Mouse (Mus musculus): ENCODE results near the gene Kcnj8. TPM values are rescaled to one million over a fixed set of nuclear protein-coding genes. Genes with fewer than 3 reads are reported as not detected.
A peak's percentile ranks its signal among the peaks of the same experiment; 100 is the strongest.

Gene Kcnj8
- polyA plus RNA-seq, 1 experiment: not detected

DNA sequence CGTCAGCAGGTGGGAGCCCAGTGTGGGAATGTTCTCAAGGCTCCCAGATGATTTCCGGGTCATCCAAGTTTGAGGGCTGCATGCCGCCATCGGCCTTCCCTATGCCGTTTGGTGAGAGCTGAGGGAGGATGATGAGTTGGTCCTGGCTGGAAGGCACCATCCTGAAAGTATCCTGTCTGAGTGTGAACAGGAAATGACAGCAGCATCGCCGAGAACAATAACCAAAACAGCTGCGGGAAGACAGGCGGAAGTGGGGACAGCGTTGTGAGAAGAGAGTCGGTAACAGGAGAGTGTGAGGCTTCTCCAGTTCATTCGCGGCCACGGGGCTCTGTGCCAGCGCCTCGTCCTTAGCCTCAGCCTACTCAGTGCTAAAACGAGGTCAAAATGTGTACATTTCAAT lies 32.9 kb downstream of the Kcnj8 start:
- H3K4me1 ChIP-seq (ENCODE audit: control insufficient read depth, insufficient read depth, low read length): no peaks in the 10 kb centered on the region
- no peak overlapping the region for H3K9ac ChIP-seq (ENCODE audit: low read depth, poor library complexity, severe bottlenecking)
- no peaks in the 10 kb centered on the region for H3K27me3 ChIP-seq (ENCODE audit: control insufficient read depth, insufficient read depth, low read length, poor library complexity, severe bottlenecking)
- no peaks in the 10 kb centered on the region for H3K9me3 ChIP-seq (replicated peaks; ENCODE audit: control insufficient read depth, insufficient read depth, low read length, poor library complexity, severe bottlenecking)
- no peaks in the 10 kb centered on the region for H3K36me3 ChIP-seq (ENCODE audit: control insufficient read depth, insufficient read depth, low read length, poor library complexity, severe bottlenecking)
- H3K4me3 ChIP-seq (ENCODE audit: low read depth, low read length): no peak overlapping the region
- no peak overlapping the region for H3K27ac ChIP-seq (ENCODE audit: insufficient read depth, low read length)
- TF ChIP-seq EP300 (IDR thresholded peaks at IDR 0.05; ENCODE audit: insufficient read depth, low read depth, low read length) (no peak), CTCF (IDR thresholded peaks at IDR 0.05; ENCODE audit: low read depth, low read length) (no peak), POLR2A (IDR thresholded peaks at IDR 0.05; ENCODE audit: insufficient read depth, low read length) (no peak)

GRCm38 (mm10) chr6:142533412-142533811 lies 38.0 kb downstream of the Kcnj8 start:
- H3K9me3 ChIP-seq (replicated peaks; ENCODE audit: control insufficient read depth, insufficient read depth, low read length, poor library complexity, severe bottlenecking): no peaks in the 10 kb centered on the region
- H3K27me3 ChIP-seq (ENCODE audit: control insufficient read depth, insufficient read depth, low read length, poor library complexity, severe bottlenecking): no peaks in the 10 kb centered on the region
- no peaks in the 10 kb centered on the region for H3K36me3 ChIP-seq (ENCODE audit: control insufficient read depth, insufficient read depth, low read length, poor library complexity, severe bottlenecking)
- no peak for TF ChIP-seq POLR2A (IDR thresholded peaks at IDR 0.05; ENCODE audit: insufficient read depth, low read length)
- TF ChIP-seq EP300 (IDR thresholded peaks at IDR 0.05; ENCODE audit: insufficient read depth, low read depth, low read length): no peak
- no peak for TF ChIP-seq CTCF (IDR thresholded peaks at IDR 0.05; ENCODE audit: low read depth, low read length)
- no peak overlapping the region for H3K9ac ChIP-seq (ENCODE audit: low read depth, poor library complexity, severe bottlenecking)
- H3K27ac ChIP-seq (ENCODE audit: insufficient read depth, low read length): no peak overlapping the region
- H3K4me1 ChIP-seq (ENCODE audit: control insufficient read depth, insufficient read depth, low read length): no peaks in the 10 kb centered on the region
- H3K4me3 ChIP-seq (ENCODE audit: low read depth, low read length): no peak overlapping the region

- no peak overlapping the region for H3K9ac ChIP-seq (ENCODE audit: low read depth, poor library complexity, severe bottlenecking)
- H3K4me1 ChIP-seq (ENCODE audit: control insufficient read depth, insufficient read depth, low read length): no peaks in the 10 kb centered on the region
- no peak overlapping the region for H3K27ac ChIP-seq (ENCODE audit: insufficient read depth, low read length)
- TF ChIP-seq POLR2A (IDR thresholded peaks at IDR 0.05; ENCODE audit: insufficient read depth, low read length): no peak
- TF ChIP-seq EP300 (IDR thresholded peaks at IDR 0.05; ENCODE audit: insufficient read depth, low read depth, low read length): no peak
- no peak for TF ChIP-seq CTCF (IDR thresholded peaks at IDR 0.05; ENCODE audit: low read depth, low read length)
- no peak overlapping the region for H3K4me3 ChIP-seq (ENCODE audit: low read depth, low read length)
- no peaks in the 10 kb centered on the region for H3K9me3 ChIP-seq (replicated peaks; ENCODE audit: control insufficient read depth, insufficient read depth, low read length, poor library complexity, severe bottlenecking)
- no peaks in the 10 kb centered on the region for H3K36me3 ChIP-seq (ENCODE audit: control insufficient read depth, insufficient read depth, low read length, poor library complexity, severe bottlenecking)
- H3K27me3 ChIP-seq (ENCODE audit: control insufficient read depth, insufficient read depth, low read length, poor library complexity, severe bottlenecking): no peaks in the 10 kb centered on the region
Observed at GRCm38 (mm10) chr6:142532686-142533085, 38.7 kb downstream of the Kcnj8 start.

GRCm38 (mm10) chr6:142532141-142532540 lies 39.3 kb downstream of the Kcnj8 start:
- no peak for TF ChIP-seq POLR2A (IDR thresholded peaks at IDR 0.05; ENCODE audit: insufficient read depth, low read length)

GRCm38 (mm10) chr6:142530378-142530777 lies 41.0 kb downstream of the Kcnj8 start:
- H3K36me3 ChIP-seq (ENCODE audit: control insufficient read depth, insufficient read depth, low read length, poor library complexity, severe bottlenecking): no peaks in the 10 kb centered on the region
- H3K27ac ChIP-seq (ENCODE audit: insufficient read depth, low read length): no peak overlapping the region
- H3K27me3 ChIP-seq (ENCODE audit: control insufficient read depth, insufficient read depth, low read length, poor library complexity, severe bottlenecking): no peaks in the 10 kb centered on the region
- H3K9ac ChIP-seq (ENCODE audit: low read depth, poor library complexity, severe bottlenecking): no peak overlapping the region
- H3K9me3 ChIP-seq (replicated peaks; ENCODE audit: control insufficient read depth, insufficient read depth, low read length, poor library complexity, severe bottlenecking): no peaks in the 10 kb centered on the region
- no peaks in the 10 kb centered on the region for H3K4me1 ChIP-seq (ENCODE audit: control insufficient read depth, insufficient read depth, low read length)
- TF ChIP-seq POLR2A (IDR thresholded peaks at IDR 0.05; ENCODE audit: insufficient read depth, low read length): no peak
- no peak for TF ChIP-seq CTCF (IDR thresholded peaks at IDR 0.05; ENCODE audit: low read depth, low read length)
- no peak for TF ChIP-seq EP300 (IDR thresholded peaks at IDR 0.05; ENCODE audit: insufficient read depth, low read depth, low read length)
- H3K4me3 ChIP-seq (ENCODE audit: low read depth, low read length): no peak overlapping the region

More at GRCm38 (mm10) chr6:142532141-142532540, 39.3 kb downstream of the Kcnj8 start:
- no peaks in the 10 kb centered on the region for H3K9me3 ChIP-seq (replicated peaks; ENCODE audit: control insufficient read depth, insufficient read depth, low read length, poor library complexity, severe bottlenecking)
- no peaks in the 10 kb centered on the region for H3K27me3 ChIP-seq (ENCODE audit: control insufficient read depth, insufficient read depth, low read length, poor library complexity, severe bottlenecking)
- no peaks in the 10 kb centered on the region for H3K36me3 ChIP-seq (ENCODE audit: control insufficient read depth, insufficient read depth, low read length, poor library complexity, severe bottlenecking)
- H3K27ac ChIP-seq (ENCODE audit: insufficient read depth, low read length): no peak overlapping the region
- peak overlapping the region; percentile 7; the same call in 1 of the 2 replicates for H3K4me3 ChIP-seq (ENCODE audit: low read depth, low read length)
- H3K4me1 ChIP-seq (ENCODE audit: control insufficient read depth, insufficient read depth, low read length): no peaks in the 10 kb centered on the region
- no peak overlapping the region for H3K9ac ChIP-seq (ENCODE audit: low read depth, poor library complexity, severe bottlenecking)

DNA sequence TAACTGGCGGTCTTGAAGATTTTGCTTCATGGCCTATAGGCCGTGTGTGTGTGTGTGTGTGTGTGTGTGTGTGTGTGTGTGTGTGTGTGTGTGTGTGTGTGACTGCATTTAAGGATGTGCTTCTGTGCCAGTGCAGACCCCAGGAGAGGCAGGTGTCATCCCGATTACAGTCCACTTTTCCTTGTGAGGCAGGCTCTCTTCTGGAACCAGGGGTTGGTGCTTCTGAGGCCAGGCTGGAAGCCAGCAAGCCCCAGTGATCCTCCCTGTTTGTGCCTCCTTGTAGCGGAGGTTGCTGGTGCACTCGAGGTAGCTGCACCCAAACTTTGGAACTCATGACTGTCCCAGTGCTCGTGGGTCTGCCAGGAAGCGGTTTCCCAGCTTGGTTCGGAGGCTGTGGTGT lies 41.7 kb downstream of the Kcnj8 start:
- Histone ChIP-seq H3K4me3 (ENCODE audit: low read depth, low read length) (no peak overlapping the region), H3K9ac (ENCODE audit: low read depth, poor library complexity, severe bottlenecking) (no peak overlapping the region), H3K27ac (ENCODE audit: insufficient read depth, low read length) (no peak overlapping the region), H3K36me3 (ENCODE audit: control insufficient read depth, insufficient read depth, low read length, poor library complexity, severe bottlenecking) (no peaks in the 10 kb centered on the region), H3K9me3 (replicated peaks; ENCODE audit: control insufficient read depth, insufficient read depth, low read length, poor library complexity, severe bottlenecking) (no peaks in the 10 kb centered on the region), H3K27me3 (ENCODE audit: control insufficient read depth, insufficient read depth, low read length, poor library complexity, severe bottlenecking) (no peaks in the 10 kb centered on the region), H3K4me1 (ENCODE audit: control insufficient read depth, insufficient read depth, low read length) (no peaks in the 10 kb centered on the region)
- no peak for TF ChIP-seq CTCF (IDR thresholded peaks at IDR 0.05; ENCODE audit: low read depth, low read length)
- TF ChIP-seq POLR2A (IDR thresholded peaks at IDR 0.05; ENCODE audit: insufficient read depth, low read length): no peak
- TF ChIP-seq EP300 (IDR thresholded peaks at IDR 0.05; ENCODE audit: insufficient read depth, low read depth, low read length): no peak
